Mouse (Mus musculus) cerebellum, adult 9-11 months (tissue): ENCODE data around the gene Dnpep.

ENCODE experiments used
- DNase-seq: peaks from one replicate; pipeline ENCODE4 v3.0.0; 2022

Gene Dnpep

DNA sequence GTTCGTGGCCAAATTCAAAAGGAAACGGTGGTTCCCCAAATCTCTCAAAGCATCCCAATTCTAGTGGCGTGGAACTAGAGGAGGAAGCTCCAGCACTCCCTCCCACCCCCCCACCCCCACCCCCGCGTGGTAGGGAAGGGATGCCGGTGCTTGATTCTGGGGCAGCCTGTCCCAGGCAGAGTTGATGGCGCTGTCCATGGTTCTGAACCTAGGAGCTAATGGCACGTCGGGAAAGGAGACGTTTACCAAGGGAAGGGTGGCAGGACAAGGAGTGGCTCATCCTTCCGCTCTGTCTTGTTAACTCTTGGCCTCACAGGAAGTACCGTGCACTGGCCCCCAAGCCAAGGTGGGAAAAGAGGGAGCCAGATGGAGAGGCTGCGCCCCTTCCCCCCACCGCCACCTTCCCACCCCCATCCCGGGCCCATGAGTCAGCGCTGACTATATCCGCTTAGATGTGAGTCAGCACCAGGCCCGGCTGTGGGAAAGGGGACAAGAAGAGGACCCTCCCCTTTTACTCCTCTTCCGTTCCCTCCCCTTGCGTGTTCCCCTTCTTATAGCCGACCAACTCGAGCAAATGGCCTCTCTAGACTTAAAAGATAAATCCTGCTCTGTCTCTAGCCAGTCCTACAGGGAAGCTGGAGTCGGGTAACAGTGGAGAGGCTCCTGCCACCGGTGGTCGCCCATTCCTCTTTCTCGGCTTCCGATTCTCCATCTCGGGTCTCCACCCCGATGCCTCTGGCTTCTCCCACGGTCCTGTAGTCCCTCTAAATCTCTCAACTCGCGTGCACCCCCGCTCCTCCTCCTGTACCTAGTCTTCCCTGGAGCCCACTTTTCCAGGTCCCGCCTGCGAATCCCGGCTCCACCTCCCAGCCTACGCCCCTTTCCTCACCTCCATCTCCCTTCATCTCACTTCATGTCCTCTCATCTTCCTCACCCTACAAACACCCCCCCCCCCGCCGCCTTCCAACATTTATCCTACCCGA is 54.5 kb downstream of the Dnpep start:
- DNase-seq, result peak; percentile 71

DNA sequence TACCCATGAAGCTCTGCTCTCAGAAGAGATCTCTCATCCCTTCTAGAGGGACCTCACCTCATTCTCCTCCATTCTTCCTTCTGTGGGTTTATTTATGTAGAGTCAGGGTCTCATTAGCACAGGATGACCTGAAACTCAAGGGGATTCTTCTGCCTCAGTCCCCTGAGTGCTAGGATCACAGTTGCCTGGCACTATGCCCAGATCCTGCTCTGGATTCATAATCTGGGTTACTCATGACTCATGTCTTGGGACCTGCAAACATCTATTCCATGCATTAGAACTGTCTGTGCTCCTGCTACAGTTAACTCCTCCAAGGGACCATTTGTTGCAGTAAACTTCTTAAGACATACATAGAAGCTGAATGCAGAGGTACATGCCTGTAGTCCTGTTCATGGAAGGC is 56.5 kb downstream of the Dnpep start:
- peak; percentile 18 for DNase-seq
